Mouse (Mus musculus): Measurements from ENCODE around the gene Vav3.

GRCm38 (mm10) chr3:109309317-109310265 lies 30.9 kb upstream of the Vav3 start:
- TF ChIP-seq CTCF (IDR thresholded peaks at IDR 0.05; ENCODE audit: extremely low read depth, insufficient read depth, low read length) (no peak), POLR2A (IDR thresholded peaks at IDR 0.05; ENCODE audit: extremely low read depth, insufficient read depth, low read length) (no peak)

Data from cortical plate, adult 2 months (tissue).